Mouse (Mus musculus): ENCODE measurements around the gene Wnt1. TPM values are rescaled to one million over a fixed set of nuclear protein-coding genes. Genes with fewer than 3 reads are reported as not detected.
A peak's percentile ranks its signal among the peaks of the same experiment; 100 is the strongest.

Wnt1 gene
- polyA plus RNA-seq, 1 experiment: not detected

DNA sequence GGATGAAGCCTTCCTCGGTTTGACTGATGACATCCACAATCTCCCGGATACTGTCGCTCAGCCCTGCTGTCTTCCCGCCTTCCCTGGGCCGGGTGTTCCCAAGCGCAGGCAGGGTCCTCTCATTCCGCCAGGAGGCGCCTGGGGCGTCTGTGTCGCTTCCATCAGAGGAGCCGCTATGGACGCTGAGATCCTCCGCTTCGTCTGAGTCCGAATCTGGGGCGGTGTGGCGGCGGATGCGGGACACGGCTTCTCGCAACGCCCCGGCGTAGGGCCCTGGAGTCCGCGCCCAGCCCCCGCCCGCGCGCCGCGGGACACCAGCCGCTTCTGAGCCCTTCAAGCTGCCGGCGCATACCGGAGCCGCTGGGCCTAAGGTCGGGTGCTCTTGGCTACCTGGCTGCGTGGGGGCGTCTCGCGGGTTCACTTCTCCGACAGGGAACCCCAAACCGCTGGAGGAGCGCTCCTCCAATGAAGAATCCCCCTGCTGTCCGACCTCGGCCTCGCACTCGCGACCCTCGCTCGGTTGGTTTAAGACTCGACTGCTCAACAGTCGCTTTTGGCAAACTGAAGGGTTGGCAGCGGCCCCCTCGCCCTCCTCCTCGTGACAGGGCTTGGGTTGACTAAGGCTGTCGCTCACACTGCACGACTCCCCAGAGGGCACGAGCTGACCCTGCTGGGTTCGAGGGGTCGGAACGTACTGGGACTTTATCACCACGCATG, 15.8 kb downstream of the Wnt1 start:
- peak; percentile 73 for DNase-seq
- H3K36me3 ChIP-seq (ENCODE audit: control insufficient read depth, insufficient read depth, low read length): no peaks in the 10 kb centered on the region
- H3K4me3 ChIP-seq (ENCODE audit: insufficient read depth, low read depth, low read length): peak overlapping the region; percentile 26; the same call in 1 of the 2 replicates
- WGBS: 5% methylated on average over 64 of the region's 64 CpGs
- H3K27me3 ChIP-seq (replicated peaks; ENCODE audit: control insufficient read depth, insufficient read depth, low read length): peaks cover 3% of the 10 kb centered on the region; the same call in 1 of the 2 replicates
- peaks cover 4% of the 10 kb centered on the region; the same call in 1 of the 2 replicates for H3K4me1 ChIP-seq (ENCODE audit: control insufficient read depth, insufficient read depth, low read length)
- TF ChIP-seq CTCF (conservative IDR thresholded peaks at IDR 0.05; ENCODE audit: insufficient read depth, insufficient read length, low read depth, low read length) (peak; percentile 52), POLR2A (IDR thresholded peaks at IDR 0.05; ENCODE audit: low read depth, low read length) (no peak)
- no peak overlapping the region for H3K27ac ChIP-seq (ENCODE audit: insufficient read depth, low read depth, low read length)

GRCm38 (mm10) chr15:98806071-98806808, 16.6 kb downstream of the Wnt1 start:
- TF ChIP-seq CTCF (conservative IDR thresholded peaks at IDR 0.05; ENCODE audit: insufficient read depth, insufficient read length, low read depth, low read length): no peak
- TF ChIP-seq POLR2A (IDR thresholded peaks at IDR 0.05; ENCODE audit: low read depth, low read length): no peak
- Histone ChIP-seq H3K4me1 (ENCODE audit: control insufficient read depth, insufficient read depth, low read length) (peaks cover 4% of the 10 kb centered on the region; the same call in 1 of the 2 replicates), H3K27ac (ENCODE audit: insufficient read depth, low read depth, low read length) (no peak overlapping the region), H3K27me3 (replicated peaks; ENCODE audit: control insufficient read depth, insufficient read depth, low read length) (peaks cover 3% of the 10 kb centered on the region; the same call in 1 of the 2 replicates), H3K36me3 (ENCODE audit: control insufficient read depth, insufficient read depth, low read length) (no peaks in the 10 kb centered on the region), H3K4me3 (ENCODE audit: insufficient read depth, low read depth, low read length) (no peak overlapping the region)
- WGBS: 45% methylated on average over 30 of the region's 30 CpGs
- no peak for DNase-seq

GRCm38 (mm10) chr15:98806809-98807770, 17.4 kb downstream of the Wnt1 start:
- peak overlapping the region; percentile 23; the same call in 1 of the 2 replicates for H3K4me3 ChIP-seq (ENCODE audit: insufficient read depth, low read depth, low read length)
- peaks cover 2% of the 10 kb centered on the region; the same call in 1 of the 2 replicates for H3K36me3 ChIP-seq (ENCODE audit: control insufficient read depth, insufficient read depth, low read length)
- peaks cover 4% of the 10 kb centered on the region; the same call in 1 of the 2 replicates for H3K4me1 ChIP-seq (ENCODE audit: control insufficient read depth, insufficient read depth, low read length)
- H3K27me3 ChIP-seq (replicated peaks; ENCODE audit: control insufficient read depth, insufficient read depth, low read length): peaks cover 3% of the 10 kb centered on the region; the same call in 1 of the 2 replicates
- no peak overlapping the region for H3K27ac ChIP-seq (ENCODE audit: insufficient read depth, low read depth, low read length)
- WGBS: 3% methylated on average over 57 of the region's 58 CpGs
- TF ChIP-seq CTCF (conservative IDR thresholded peaks at IDR 0.05; ENCODE audit: insufficient read depth, insufficient read length, low read depth, low read length) (no peak), POLR2A (IDR thresholded peaks at IDR 0.05; ENCODE audit: low read depth, low read length) (no peak)
- no peak for DNase-seq

GRCm38 (mm10) chr15:98807895-98808650, 18.4 kb downstream of the Wnt1 start:
- peak overlapping the region; percentile 13; the same call in 1 of the 2 replicates for H3K4me3 ChIP-seq (ENCODE audit: insufficient read depth, low read depth, low read length)
- peaks cover 2% of the 10 kb centered on the region; the same call in 1 of the 2 replicates for H3K36me3 ChIP-seq (ENCODE audit: control insufficient read depth, insufficient read depth, low read length)
- H3K4me1 ChIP-seq (ENCODE audit: control insufficient read depth, insufficient read depth, low read length): peaks cover 4% of the 10 kb centered on the region; the same call in 1 of the 2 replicates
- WGBS: 2% methylated on average over 34 of the region's 34 CpGs
- no peak for DNase-seq
- H3K27ac ChIP-seq (ENCODE audit: insufficient read depth, low read depth, low read length): no peak overlapping the region
- no peak for TF ChIP-seq CTCF (conservative IDR thresholded peaks at IDR 0.05; ENCODE audit: insufficient read depth, insufficient read length, low read depth, low read length)
- no peak for TF ChIP-seq POLR2A (IDR thresholded peaks at IDR 0.05; ENCODE audit: low read depth, low read length)
- H3K27me3 ChIP-seq (replicated peaks; ENCODE audit: control insufficient read depth, insufficient read depth, low read length): peaks cover 3% of the 10 kb centered on the region; the same call in 1 of the 2 replicates

DNA sequence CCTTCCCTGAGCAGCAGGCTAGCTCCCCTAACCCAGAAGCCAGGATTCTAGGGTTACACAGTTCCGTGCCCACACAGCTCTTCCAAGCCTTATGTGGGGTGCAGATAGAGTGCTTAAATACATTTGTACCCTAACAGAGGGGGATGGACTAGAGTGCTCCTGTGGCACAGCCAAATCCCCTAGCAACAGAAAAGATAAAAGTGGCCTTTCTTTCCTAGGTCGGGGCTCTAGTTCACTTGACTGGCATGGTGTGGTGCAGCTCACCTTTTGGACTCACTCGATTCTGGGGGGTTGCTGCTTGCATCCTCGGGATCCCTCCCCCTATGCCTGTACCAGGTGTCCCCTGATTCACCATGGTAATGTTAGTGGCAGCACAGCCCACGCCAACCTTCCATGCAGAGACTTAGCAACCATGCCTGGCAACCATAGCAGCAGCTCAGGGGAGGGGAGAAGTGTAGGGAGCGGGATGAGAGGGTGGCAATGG, 19.0 kb downstream of the Wnt1 start:
- Histone ChIP-seq H3K27ac (ENCODE audit: insufficient read depth, low read depth, low read length) (no peak overlapping the region), H3K27me3 (replicated peaks; ENCODE audit: control insufficient read depth, insufficient read depth, low read length) (peaks cover 3% of the 10 kb centered on the region; the same call in 1 of the 2 replicates), H3K4me3 (ENCODE audit: insufficient read depth, low read depth, low read length) (no peak overlapping the region), H3K36me3 (ENCODE audit: control insufficient read depth, insufficient read depth, low read length) (peaks cover 6% of the 10 kb centered on the region), H3K4me1 (ENCODE audit: control insufficient read depth, insufficient read depth, low read length) (peaks cover 4% of the 10 kb centered on the region; the same call in 1 of the 2 replicates)
- no peak for DNase-seq
- TF ChIP-seq CTCF (conservative IDR thresholded peaks at IDR 0.05; ENCODE audit: insufficient read depth, insufficient read length, low read depth, low read length) (no peak), POLR2A (IDR thresholded peaks at IDR 0.05; ENCODE audit: low read depth, low read length) (no peak)
- WGBS: 28% methylated on average over 6 of the region's 6 CpGs

- Histone ChIP-seq H3K27me3 (replicated peaks; ENCODE audit: control insufficient read depth, insufficient read depth, low read length) (peaks cover 3% of the 10 kb centered on the region; the same call in 1 of the 2 replicates), H3K27ac (ENCODE audit: insufficient read depth, low read depth, low read length) (no peak within 1 kb of the TSS), H3K4me3 (ENCODE audit: insufficient read depth, low read depth, low read length) (no peak within 1 kb of the TSS), H3K36me3 (ENCODE audit: control insufficient read depth, insufficient read depth, low read length) (peaks cover 6% of the 10 kb centered on the region), H3K4me1 (ENCODE audit: control insufficient read depth, insufficient read depth, low read length) (peaks cover 4% of the 10 kb centered on the region; the same call in 1 of the 2 replicates)
- no peak for DNase-seq
- no peak for TF ChIP-seq CTCF (conservative IDR thresholded peaks at IDR 0.05; ENCODE audit: insufficient read depth, insufficient read length, low read depth, low read length)
- no peak for TF ChIP-seq POLR2A (IDR thresholded peaks at IDR 0.05; ENCODE audit: low read depth, low read length)
- WGBS: 76% methylated on average over 3 of the region's 3 CpGs
Observed at GRCm38 (mm10) chr15:98809390-98809789, 19.7 kb downstream of the Wnt1 start, which contains the start of gene Ddn. Gene Ddn, minus strand, starts transcription at chr15:98809490.
